Mouse (Mus musculus) heart, embryonic 16.5 days (tissue): Measurements from ENCODE around the gene Thbd. TPM values are rescaled to one million over a fixed set of nuclear protein-coding genes. Genes with fewer than 3 reads are reported as not detected.

Experiments
- ATAC-seq: fragments of 200-750 bp; cut with Nextera tagmentation; replicated peaks from 2 replicates; pipeline ENCODE4 v1.8.0; 2017; ENCODE audit warnings: moderate number of reproducible peaks; ENCODE audit not compliant: insufficient read depth, low FRiP score; ENCODE audit errors: extremely low read depth
- H3K27ac ChIP-seq: fragments of 300-500 bp; sonication (generic); 2 replicates; pipeline ENCODE4 v1.5.1; 2014; ENCODE audit warnings: mild to moderate bottlenecking, low read length, control low read depth, moderate library complexity
- H3K27me3 ChIP-seq: fragments of 300-500 bp; sonication (generic); 2 replicates; pipeline ENCODE4 v1.6.1; 2014; ENCODE audit warnings: low read length, mixed read lengths; ENCODE audit not compliant: control insufficient read depth, insufficient read depth
- H3K36me3 ChIP-seq: fragments of 300-500 bp; sonication (generic); 2 replicates; pipeline ENCODE4 v1.6.1; 2014; ENCODE audit not compliant: control insufficient read depth, insufficient read depth
- H3K4me1 ChIP-seq: fragments of 300-500 bp; sonication (generic); 2 replicates; pipeline ENCODE4 v1.6.1; 2014; ENCODE audit warnings: low read length, mixed read lengths; ENCODE audit not compliant: control insufficient read depth, insufficient read depth
- H3K4me2 ChIP-seq: fragments of 300-500 bp; sonication (generic); 2 replicates; pipeline ENCODE4 v1.6.1; 2014; ENCODE audit warnings: low read depth, mild to moderate bottlenecking, control low read depth, low read length
- H3K4me3 ChIP-seq: fragments of 300-500 bp; sonication (generic); 2 replicates; pipeline ENCODE4 v1.5.1; 2014; ENCODE audit warnings: mild to moderate bottlenecking, control low read depth, low read length
- H3K9ac ChIP-seq: fragments of 300-500 bp; sonication (generic); 2 replicates; pipeline ENCODE4 v1.6.1; 2014; ENCODE audit warnings: low read length, control low read depth
- H3K9me3 ChIP-seq: fragments of 300-500 bp; sonication (generic); replicated peaks from 2 replicates; pipeline ENCODE4 v1.6.1; 2016; ENCODE audit warnings: low read length; ENCODE audit not compliant: control insufficient read depth
- WGBS: fragments of 180-500 bp; shearing (Covaris S2); extraction: QIAGEN DNeasy Blood & Tissue Kit; methylation state at CpG from one replicate; pipeline ENCODE4 v1.1.7; 2014; 5-methylcytosine and 5-hydroxymethylcytosine counted together
- polyA plus RNA-seq: library from polyadenylated mRNA; unstranded; fragments of >200 nt; fragmentation: Nextera tagmentation; extraction: Ambion mirVana; gene quantifications from 2 replicates; pipeline ENCODE4 v1.2.1, GENCODE M21; 2015

Thbd gene
- polyA plus RNA-seq, 1 experiment from 2014 or later: 16.6 TPM

DNA sequence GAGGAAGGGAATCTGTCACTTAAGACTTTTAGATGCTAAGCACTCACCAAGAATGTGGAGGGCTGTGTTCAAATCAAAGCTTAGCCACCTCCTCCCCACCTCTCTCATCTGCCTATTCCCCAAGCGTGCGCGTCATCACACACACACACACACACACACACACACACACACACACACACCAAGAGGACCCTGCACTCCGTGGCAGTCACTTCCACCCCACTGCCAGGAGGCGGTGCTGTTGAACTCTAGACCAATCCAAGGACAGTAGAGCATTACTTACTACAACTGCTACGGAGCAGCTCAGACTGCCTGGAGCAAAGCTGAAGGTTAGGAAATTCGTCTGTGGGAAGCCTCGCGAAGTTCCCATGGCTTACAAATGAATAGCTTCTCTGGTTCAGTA lies 1.2 kb upstream of the Thbd start:
- Histone ChIP-seq H3K9me3 (no peaks in the 10 kb centered on the region), H3K27ac (no peak overlapping the region), H3K9ac (no peak overlapping the region), H3K4me2 (peak overlapping the region; percentile 88), H3K4me3 (no peak overlapping the region), H3K36me3 (no peaks in the 10 kb centered on the region), H3K4me1 (peaks cover 24% of the 10 kb centered on the region), H3K27me3 (peaks cover 15% of the 10 kb centered on the region)
- ATAC-seq: peak; percentile 70
- 9% methylated on average over 9 of the region's 9 CpGs for WGBS

DNA sequence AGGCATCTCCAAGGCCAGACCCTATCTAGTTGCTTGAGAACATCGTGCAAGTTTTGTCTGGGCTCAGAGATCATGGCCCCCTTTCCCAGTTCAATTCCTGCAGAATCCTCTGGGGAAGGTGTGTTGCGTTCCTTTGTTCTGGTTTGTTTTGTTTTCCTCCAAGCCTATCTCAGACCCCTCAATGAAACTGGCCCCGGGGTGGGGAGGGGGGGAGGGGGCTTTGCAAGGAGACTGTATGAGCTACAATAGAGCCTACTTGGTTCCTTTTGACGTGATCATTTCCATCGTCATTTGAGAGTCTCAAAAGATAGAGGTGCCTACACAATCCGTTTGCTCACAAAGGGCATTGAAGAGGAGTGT lies 753 bp upstream of the Thbd start:
- Histone ChIP-seq H3K27me3 (peaks cover 15% of the 10 kb centered on the region), H3K36me3 (no peaks in the 10 kb centered on the region), H3K4me3 (peak overlapping the region; percentile 65; the same call in 1 of the 2 replicates), H3K9me3 (no peaks in the 10 kb centered on the region), H3K4me2 (peak overlapping the region; percentile 88), H3K9ac (no peak overlapping the region), H3K27ac (peak overlapping the region; percentile 52), H3K4me1 (peaks cover 24% of the 10 kb centered on the region)
- 21% methylated on average over 6 of the region's 6 CpGs for WGBS
- 0 out of 2 replicates have a peak, but pooled peaks have one; percentile 1 for ATAC-seq

DNA sequence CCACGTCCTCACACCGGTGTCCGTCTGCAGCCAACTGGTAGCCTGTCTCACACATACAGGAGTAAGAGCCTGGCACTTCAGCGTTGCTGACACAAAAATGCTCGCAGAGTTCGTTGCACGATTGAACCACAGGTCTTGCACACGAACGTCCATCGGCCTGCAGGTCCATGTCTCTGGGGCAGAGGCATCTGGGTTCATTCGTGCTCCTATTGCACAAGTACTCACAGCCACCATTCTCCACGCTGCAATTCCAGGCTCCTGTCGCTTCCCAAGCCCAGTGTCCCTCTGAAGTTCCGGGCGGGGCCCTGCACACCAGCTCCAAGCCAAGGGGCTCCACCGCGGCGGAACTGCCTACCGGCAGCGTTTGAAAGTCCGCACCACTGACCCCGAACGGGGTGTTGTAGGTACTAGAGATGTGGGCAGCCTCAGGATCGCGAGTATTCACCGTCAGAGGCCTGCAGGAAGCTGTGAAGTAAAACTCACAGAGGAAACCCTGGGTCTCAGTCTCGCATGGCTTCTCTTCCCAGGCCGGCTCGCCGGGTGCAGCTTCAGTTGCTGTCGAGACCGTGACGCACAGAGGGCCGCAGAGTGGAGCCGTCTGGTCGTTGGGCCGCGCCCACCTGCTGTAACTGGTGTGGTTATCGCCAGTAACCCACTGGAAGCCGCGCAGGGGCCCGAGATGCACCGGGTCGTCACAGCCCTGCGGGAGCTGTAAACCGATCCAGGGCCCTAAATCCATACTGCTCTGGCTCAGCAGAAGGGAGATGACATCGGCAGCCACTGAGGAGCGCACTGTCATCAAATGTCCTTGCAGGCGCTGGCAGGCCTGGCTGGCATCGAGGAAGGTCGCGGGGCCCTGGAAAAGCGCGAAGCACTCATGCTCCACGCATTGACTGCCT lies 768 bp downstream of the Thbd start:
- 0 out of 2 replicates have a peak, but pooled peaks have one; percentile 7 for ATAC-seq
- H3K4me2 ChIP-seq: peak overlapping the region; percentile 88
- 2% methylated on average over 55 of the region's 55 CpGs for WGBS
- H3K9ac ChIP-seq: peak overlapping the region; percentile 78
- H3K4me3 ChIP-seq: peak overlapping the region; percentile 65
- H3K9me3 ChIP-seq: no peaks in the 10 kb centered on the region
- H3K36me3 ChIP-seq: no peaks in the 10 kb centered on the region
- peak overlapping the region; percentile 52 for H3K27ac ChIP-seq
- peaks cover 15% of the 10 kb centered on the region for H3K27me3 ChIP-seq
- H3K4me1 ChIP-seq: peaks cover 24% of the 10 kb centered on the region

DNA sequence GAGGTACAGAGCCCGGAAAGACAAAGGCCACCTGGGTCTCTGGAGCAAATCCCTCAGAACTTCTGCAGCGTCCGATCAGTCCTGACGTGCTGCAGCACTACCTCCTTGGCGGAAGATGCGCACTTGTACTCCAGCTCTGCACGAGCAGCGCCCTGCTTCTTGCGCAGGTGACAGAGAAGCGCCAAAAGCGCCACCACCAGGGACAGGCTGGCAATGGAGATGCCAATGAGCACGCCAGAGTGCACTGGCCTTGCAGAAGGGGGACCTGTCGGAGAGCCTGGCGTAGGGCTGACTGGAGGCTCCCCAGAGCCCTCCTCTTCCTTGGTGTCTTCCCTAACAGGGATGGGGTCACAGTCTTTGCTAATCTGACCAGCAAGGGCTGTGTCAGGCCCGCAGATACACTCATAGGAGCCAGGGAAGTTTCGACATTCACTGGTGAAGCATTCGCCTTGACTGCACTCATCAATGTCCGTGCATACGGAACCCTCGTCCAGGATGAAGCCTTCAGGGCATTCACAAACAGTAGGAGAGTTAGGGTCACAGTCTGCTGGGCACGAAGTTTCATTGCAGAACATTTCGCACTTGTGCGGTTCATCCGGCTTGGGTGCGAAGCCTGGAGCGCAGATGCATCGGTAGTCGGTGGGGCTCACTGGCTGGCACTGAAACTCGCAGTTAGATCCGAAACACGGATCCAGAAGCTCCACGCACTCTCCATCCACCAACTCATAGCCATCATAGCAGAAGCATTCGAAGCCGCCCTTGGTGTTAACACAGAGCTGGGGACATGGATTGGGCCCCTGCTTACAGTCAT lies 1.6 kb downstream of the Thbd start:
- Histone ChIP-seq H3K27me3 (peaks cover 15% of the 10 kb centered on the region), H3K27ac (peak overlapping the region; percentile 52), H3K4me1 (peaks cover 24% of the 10 kb centered on the region), H3K4me3 (peak overlapping the region; percentile 65), H3K9ac (peak overlapping the region; percentile 78), H3K4me2 (peak overlapping the region; percentile 88), H3K36me3 (no peaks in the 10 kb centered on the region), H3K9me3 (no peaks in the 10 kb centered on the region)
- ATAC-seq: no peak; the same call in 1 of the 2 replicates
- 12% methylated on average over 34 of the region's 34 CpGs for WGBS

DNA sequence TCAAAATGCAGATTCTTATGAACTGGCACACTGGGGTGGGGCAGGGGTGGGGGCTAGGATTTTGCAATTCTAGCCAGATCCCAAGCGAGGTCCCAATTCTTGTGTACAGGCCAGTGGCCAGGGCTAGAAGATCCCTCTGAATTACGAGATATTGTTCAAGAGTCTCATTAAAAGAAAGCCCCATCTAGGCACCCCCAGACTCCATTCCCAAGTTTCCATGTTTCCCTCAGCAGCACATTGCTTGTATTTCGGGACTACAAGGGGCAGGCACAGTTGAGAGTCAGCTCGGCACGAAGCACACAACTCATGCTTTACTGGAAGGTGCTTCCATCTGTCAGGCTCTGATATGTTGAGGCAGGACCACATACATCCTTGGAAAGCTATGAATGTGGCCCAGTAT lies 3.1 kb downstream of the Thbd start:
- Histone ChIP-seq H3K9me3 (no peaks in the 10 kb centered on the region), H3K4me1 (peaks cover 28% of the 10 kb centered on the region), H3K27me3 (peaks cover 15% of the 10 kb centered on the region), H3K27ac (no peak overlapping the region), H3K36me3 (no peaks in the 10 kb centered on the region), H3K4me3 (peak overlapping the region; percentile 37), H3K9ac (0 out of 2 replicates have a peak overlapping the region, but pooled peaks have one; percentile 25), H3K4me2 (peak overlapping the region; percentile 55)
- no peak for ATAC-seq
- 68% methylated on average over 5 of the region's 5 CpGs for WGBS

DNA sequence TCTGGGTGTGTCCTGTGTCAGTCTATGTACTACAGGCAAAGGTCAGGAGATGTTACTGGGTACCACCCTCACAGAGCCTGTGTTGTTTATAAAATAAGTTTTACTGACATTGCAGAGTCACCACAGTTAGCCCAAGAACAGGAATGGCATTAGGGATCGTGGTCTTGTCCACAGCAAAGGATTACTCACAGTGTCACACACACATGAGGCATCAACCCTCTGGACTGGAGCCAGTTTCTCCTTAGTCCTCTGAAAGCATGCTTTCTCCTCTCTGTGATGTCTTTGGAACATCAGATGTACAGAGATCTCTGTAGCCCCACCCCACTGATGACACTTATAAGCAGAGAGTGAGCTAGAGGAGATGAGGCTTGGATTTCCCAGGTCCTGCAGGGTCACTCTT lies 5.8 kb downstream of the Thbd start:
- Histone ChIP-seq H3K4me3 (no peak overlapping the region), H3K9ac (no peak overlapping the region), H3K4me2 (no peak overlapping the region), H3K27ac (no peak overlapping the region), H3K9me3 (no peaks in the 10 kb centered on the region), H3K4me1 (peaks cover 24% of the 10 kb centered on the region), H3K27me3 (peaks cover 11% of the 10 kb centered on the region), H3K36me3 (no peaks in the 10 kb centered on the region)
- WGBS: 59% methylated on average over 1 of the region's 1 CpGs
- ATAC-seq: no peak

DNA sequence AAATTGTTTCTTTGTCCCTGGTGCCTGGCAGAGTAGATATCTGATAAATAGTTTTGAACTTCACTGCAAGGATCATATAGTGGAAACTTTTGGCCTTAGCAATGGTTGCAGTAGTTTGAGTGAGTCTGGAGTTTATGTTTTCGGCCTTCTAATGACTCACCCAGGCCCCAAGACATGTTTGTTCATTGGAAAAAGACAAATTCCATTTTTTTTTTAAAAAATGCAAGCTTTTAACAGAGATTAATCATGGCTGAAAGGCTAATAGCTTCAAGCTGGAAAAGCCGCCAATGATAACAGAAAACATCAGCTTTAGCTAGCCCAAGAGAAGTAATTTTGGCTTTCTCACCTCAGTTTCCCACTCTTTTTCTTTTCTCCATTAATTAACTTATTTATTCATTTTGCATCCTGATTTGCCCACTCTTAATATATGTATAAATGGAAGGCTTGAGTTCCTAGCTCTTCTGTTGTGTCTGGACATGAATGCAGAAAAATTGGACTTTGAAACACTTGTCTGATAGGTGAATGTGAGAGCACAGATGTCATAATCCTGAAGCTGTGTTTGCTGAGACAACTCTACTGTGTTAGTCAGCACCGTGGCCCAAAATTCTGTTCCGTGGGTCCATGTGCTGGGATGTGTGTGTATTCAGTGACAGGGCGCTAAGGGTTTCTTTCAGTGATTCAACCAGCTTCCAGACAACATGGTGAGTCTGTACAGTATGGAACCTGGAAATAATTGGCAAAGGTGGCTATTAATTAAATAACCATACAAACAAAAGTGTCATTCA lies 8.9 kb downstream of the Thbd start:
- peaks cover 24% of the 10 kb centered on the region for H3K4me1 ChIP-seq

DNA sequence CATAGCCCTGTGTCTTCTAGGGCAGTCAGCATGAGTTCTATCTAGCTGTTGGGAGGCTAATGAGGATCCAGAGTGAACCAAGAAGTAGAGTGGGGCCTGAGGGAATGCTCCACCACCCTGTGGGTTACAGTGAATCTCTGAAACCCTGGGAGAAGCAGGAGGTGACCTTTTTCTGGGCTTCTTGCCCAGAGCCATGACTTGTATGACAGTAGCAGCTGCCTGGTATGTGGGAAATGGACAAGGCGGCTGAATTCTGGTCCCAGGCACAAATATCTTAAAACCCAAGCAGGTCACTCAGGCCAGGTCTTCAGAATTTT lies 10.2 kb downstream of the Thbd start:
- peak; percentile 56; the same call in 1 of the 2 replicates for ATAC-seq
- Histone ChIP-seq H3K27me3 (peaks cover 23% of the 10 kb centered on the region), H3K4me2 (no peak overlapping the region), H3K4me3 (no peak overlapping the region), H3K9me3 (no peaks in the 10 kb centered on the region), H3K36me3 (no peaks in the 10 kb centered on the region), H3K27ac (no peak overlapping the region), H3K9ac (no peak overlapping the region), H3K4me1 (peaks cover 24% of the 10 kb centered on the region)
- 31% methylated on average over 1 of the region's 1 CpGs for WGBS

More for the DNA sequence above, 8.9 kb downstream of the Thbd start:
- no peak for ATAC-seq
- WGBS: 90% methylated on average over 5 of the region's 5 CpGs
- Histone ChIP-seq H3K9me3 (no peaks in the 10 kb centered on the region), H3K4me2 (no peak overlapping the region), H3K36me3 (no peaks in the 10 kb centered on the region), H3K4me3 (no peak overlapping the region), H3K27ac (no peak overlapping the region), H3K9ac (no peak overlapping the region), H3K27me3 (peaks cover 18% of the 10 kb centered on the region)
